Mouse (Mus musculus): ENCODE measurements around the gene Serpina3m. TPM values are rescaled to one million over a fixed set of nuclear protein-coding genes. Genes with fewer than 3 reads are reported as not detected.

Serpina3m gene
- polyA plus RNA-seq, 1 experiment from 2014 or later: not detected

DNA sequence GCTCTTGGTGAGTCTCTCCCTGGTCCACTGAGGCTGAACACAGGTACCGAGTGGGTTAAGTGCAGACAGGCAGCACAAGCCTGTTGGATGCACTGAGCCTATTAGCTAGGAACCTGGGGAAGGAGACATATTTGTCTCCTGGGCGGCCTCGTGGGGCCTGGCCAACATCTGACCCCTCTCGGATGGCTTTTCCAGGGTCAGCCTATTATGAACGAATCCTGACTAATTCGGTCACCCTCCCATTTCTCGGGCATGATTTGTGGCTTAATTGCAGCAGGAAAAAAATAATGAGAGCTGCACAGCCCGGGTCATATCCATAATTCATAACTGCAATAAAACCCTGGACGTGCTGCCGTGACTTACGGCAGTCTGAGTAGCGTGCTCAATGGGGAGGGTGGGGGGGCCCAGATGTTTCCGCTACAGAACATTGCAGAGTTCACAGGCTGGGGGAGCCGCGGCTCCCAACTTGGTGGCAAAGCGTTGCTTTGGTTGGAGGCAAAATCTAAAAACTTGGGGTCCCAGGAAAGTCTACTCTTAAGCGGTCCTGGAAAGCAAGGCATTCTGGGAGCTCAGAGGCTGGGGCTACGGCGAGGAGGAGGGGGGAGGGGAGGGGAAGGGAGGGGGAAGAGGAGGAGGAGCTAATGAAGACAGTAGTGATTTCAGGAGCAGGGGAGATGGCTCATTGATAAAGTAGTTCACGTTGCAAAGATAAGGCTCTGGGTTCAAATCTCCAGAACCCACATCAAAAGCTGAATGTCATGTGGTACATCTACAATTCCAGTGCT lies 95.9 kb downstream of the Serpina3m start:
- no peaks in the 10 kb centered on the region for H3K9me3 ChIP-seq (ENCODE audit: control insufficient read depth, low read length)
- no peaks in the 10 kb centered on the region for H3K27me3 ChIP-seq (replicated peaks; ENCODE audit: control insufficient read depth, insufficient read depth, low read length)
- no peaks in the 10 kb centered on the region for H3K36me3 ChIP-seq (ENCODE audit: control insufficient read depth, insufficient read depth, low read length)
- no peak overlapping the region for H3K27ac ChIP-seq (ENCODE audit: low read length)
- H3K4me1 ChIP-seq (ENCODE audit: control insufficient read depth, insufficient read depth, low read length): 0 out of 2 replicates have a peak, but pooled peaks cover 5% of the 10 kb centered on the region
- no peak for ATAC-seq
- 56% methylated on average over 20 of the region's 20 CpGs for WGBS
- H3K4me2 ChIP-seq (ENCODE audit: low read depth, low read length): 0 out of 2 replicates have a peak overlapping the region, but pooled peaks have one; percentile 14
- no peak overlapping the region for H3K4me3 ChIP-seq (ENCODE audit: low read length)
- H3K9ac ChIP-seq (ENCODE audit: low read depth, low read length): no peak overlapping the region

DNA sequence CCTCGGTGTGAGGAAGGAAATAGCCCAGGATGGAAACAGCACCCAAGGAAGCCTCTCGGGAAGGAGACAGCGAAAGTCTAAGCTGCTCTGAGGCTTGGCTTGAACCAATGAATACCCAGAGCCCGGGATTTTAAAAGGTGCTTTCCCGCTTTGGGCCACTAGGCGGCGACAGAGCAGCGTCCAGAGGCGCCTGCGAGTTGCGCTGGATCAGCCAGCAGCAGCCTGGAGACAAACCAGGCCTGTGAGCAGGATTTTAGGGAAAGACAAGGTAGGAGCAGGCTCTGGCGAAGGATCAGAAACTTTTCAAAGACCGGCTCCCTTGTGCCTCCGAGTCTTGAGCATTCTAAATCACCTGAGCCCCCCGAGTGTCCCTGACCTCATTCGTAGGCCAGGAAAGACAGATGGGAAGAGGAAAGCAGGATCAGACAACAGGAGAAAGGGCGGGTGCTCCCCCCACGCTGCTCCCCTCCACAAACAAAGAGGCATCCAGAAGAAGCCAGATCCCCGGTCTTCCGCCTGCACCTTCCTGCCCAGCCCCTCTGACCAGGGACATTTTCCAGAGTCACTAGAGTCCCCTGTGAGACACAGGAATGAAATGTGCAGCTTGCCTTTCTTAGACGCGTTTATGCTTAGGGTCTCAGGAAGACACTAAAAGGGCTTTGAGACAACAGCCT lies 101.9 kb downstream of the Serpina3m start:
- Histone ChIP-seq H3K9me3 (ENCODE audit: control insufficient read depth, low read length) (no peaks in the 10 kb centered on the region), H3K36me3 (ENCODE audit: control insufficient read depth, insufficient read depth, low read length) (no peaks in the 10 kb centered on the region), H3K4me1 (ENCODE audit: control insufficient read depth, insufficient read depth, low read length) (no peaks in the 10 kb centered on the region), H3K4me3 (ENCODE audit: low read length) (no peak overlapping the region), H3K4me2 (ENCODE audit: low read depth, low read length) (no peak overlapping the region), H3K9ac (ENCODE audit: low read depth, low read length) (peak overlapping the region; percentile 42; the same call in 1 of the 2 replicates), H3K27me3 (replicated peaks; ENCODE audit: control insufficient read depth, insufficient read depth, low read length) (peaks cover 5% of the 10 kb centered on the region; the same call in 1 of the 2 replicates), H3K27ac (ENCODE audit: low read length) (no peak overlapping the region)
- ATAC-seq: peak; percentile 48; the same call in 1 of the 2 replicates
- WGBS: 10% methylated on average over 22 of the region's 22 CpGs

DNA sequence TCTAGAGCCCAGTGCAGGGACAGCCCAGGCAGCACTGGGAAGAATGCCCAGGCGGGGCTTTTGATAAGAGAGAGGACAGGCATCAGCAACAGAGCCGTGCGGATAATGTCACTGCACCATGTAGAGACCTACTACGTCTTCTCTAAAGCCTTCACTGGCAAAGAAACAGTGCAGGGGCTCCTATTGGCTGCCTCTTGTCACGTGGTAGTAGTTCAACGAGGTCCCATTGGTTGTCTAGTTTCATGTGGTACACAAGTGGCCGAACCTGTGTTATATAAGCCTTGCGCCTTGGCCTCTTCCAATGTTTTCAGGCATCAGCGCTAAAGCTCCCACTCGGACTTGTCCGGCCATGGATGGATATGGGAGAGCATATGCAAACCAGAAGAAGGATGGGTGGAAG lies 105.4 kb downstream of the Serpina3m start:
- Histone ChIP-seq H3K36me3 (ENCODE audit: control insufficient read depth, insufficient read depth, low read length) (no peaks in the 10 kb centered on the region), H3K27ac (ENCODE audit: low read length) (no peak overlapping the region), H3K4me1 (ENCODE audit: control insufficient read depth, insufficient read depth, low read length) (no peaks in the 10 kb centered on the region), H3K9me3 (ENCODE audit: control insufficient read depth, low read length) (no peaks in the 10 kb centered on the region), H3K27me3 (replicated peaks; ENCODE audit: control insufficient read depth, insufficient read depth, low read length) (peaks cover 5% of the 10 kb centered on the region; the same call in 1 of the 2 replicates), H3K4me2 (ENCODE audit: low read depth, low read length) (no peak overlapping the region), H3K4me3 (ENCODE audit: low read length) (no peak overlapping the region), H3K9ac (ENCODE audit: low read depth, low read length) (no peak overlapping the region)
- 83% methylated on average over 11 of the region's 11 CpGs for WGBS
- ATAC-seq: no peak

Other genes starting within 250 kb of the Serpina3m start
- 0.06 and 0.10 TPM in 2 replicates for gene Serpina5, start 237.4 kb upstream of the Serpina3m start, polyA plus RNA-seq (2015; fragmentation: Nextera tagmentation; extraction: Ambion mirVana)
- not detected in 2 replicates for gene Serpina3a, start 225.8 kb upstream of the Serpina3m start, polyA plus RNA-seq (2015; fragmentation: Nextera tagmentation; extraction: Ambion mirVana)
- 0.06 TPM in 1 of 2 replicates, not detected in the other for gene Serpina3b, start 210.5 kb upstream of the Serpina3m start, polyA plus RNA-seq (2015; fragmentation: Nextera tagmentation; extraction: Ambion mirVana)
- gene Serpina3c, start 184.6 kb upstream of the Serpina3m start, polyA plus RNA-seq (2015; fragmentation: Nextera tagmentation; extraction: Ambion mirVana): 0.06 TPM in 1 of 2 replicates, not detected in the other
- gene Serpina3f, start 123.9 kb upstream of the Serpina3m start, polyA plus RNA-seq (2015; fragmentation: Nextera tagmentation; extraction: Ambion mirVana): 0.44 TPM in 2 replicates
- 5.3 and 5.7 TPM in 2 replicates for gene Serpina3g, start 102.2 kb upstream of the Serpina3m start, polyA plus RNA-seq (2015; fragmentation: Nextera tagmentation; extraction: Ambion mirVana)
- 0.20 TPM in 1 of 2 replicates, not detected in the other for gene Serpina3i, start 75.4 kb upstream of the Serpina3m start, polyA plus RNA-seq (2015; fragmentation: Nextera tagmentation; extraction: Ambion mirVana)
- gene Serpina3j, start 23.9 kb upstream of the Serpina3m start, polyA plus RNA-seq (2015; fragmentation: Nextera tagmentation; extraction: Ambion mirVana): not detected in 2 replicates
- gene Serpina3k, start within 50 bp of the Serpina3m start, polyA plus RNA-seq (2015; fragmentation: Nextera tagmentation; extraction: Ambion mirVana): not detected in 2 replicates
- 0.12 TPM in 2 replicates for gene Serpina3n, start 68.2 kb downstream of the Serpina3m start, polyA plus RNA-seq (2015; fragmentation: Nextera tagmentation; extraction: Ambion mirVana)
- gene Gsc, start 134.8 kb downstream of the Serpina3m start, polyA plus RNA-seq (2015; fragmentation: Nextera tagmentation; extraction: Ambion mirVana): 0.23 and 0.24 TPM in 2 replicates